Mouse (Mus musculus): ENCODE measurements at regions not wholly inside any gene's neighbourhood (a gene's known extent, or its start where the extent isn't known, plus 50 kb on each side); places are given as distances from the start of the nearest gene placed in this dataset.

- Histone ChIP-seq H3K9ac (no peak overlapping the region), H3K4me1 (no peaks in the 10 kb centered on the region), H3K4me2 (no peak overlapping the region), H3K9me3 (peaks cover 7% of the 10 kb centered on the region; the same call in 1 of the 2 replicates), H3K36me3 (no peaks in the 10 kb centered on the region), H3K27me3 (replicated peaks) (no peaks in the 10 kb centered on the region), H3K27ac (replicated peaks) (no peak overlapping the region), H3K4me3 (no peak overlapping the region)
- no peak for ATAC-seq (ENCODE audit: extremely low read depth, insufficient number of reproducible peaks, low FRiP score, low TSS enrichment)
- 82% methylated on average over 1 of the region's 1 CpGs for WGBS
Measured at GRCm38 (mm10) chr5:133746960-133747359, 352.6 kb upstream of the Castor2 start.

GRCm38 (mm10) chr5:133746411-133746810 is 353.1 kb upstream of the Castor2 start:
- ATAC-seq (ENCODE audit: extremely low read depth, insufficient number of reproducible peaks, low FRiP score, low TSS enrichment): no peak
- Histone ChIP-seq H3K27ac (replicated peaks) (no peak overlapping the region), H3K9me3 (peaks cover 7% of the 10 kb centered on the region; the same call in 1 of the 2 replicates), H3K4me2 (no peak overlapping the region), H3K4me1 (no peaks in the 10 kb centered on the region), H3K27me3 (replicated peaks) (no peaks in the 10 kb centered on the region), H3K36me3 (no peaks in the 10 kb centered on the region), H3K4me3 (no peak overlapping the region), H3K9ac (no peak overlapping the region)
- WGBS: 74% methylated on average over 10 of the region's 10 CpGs

- WGBS: 78% methylated on average over 3 of the region's 3 CpGs
Measured at GRCm38 (mm10) chr5:133744136-133744535, 355.4 kb upstream of the Castor2 start.

DNA sequence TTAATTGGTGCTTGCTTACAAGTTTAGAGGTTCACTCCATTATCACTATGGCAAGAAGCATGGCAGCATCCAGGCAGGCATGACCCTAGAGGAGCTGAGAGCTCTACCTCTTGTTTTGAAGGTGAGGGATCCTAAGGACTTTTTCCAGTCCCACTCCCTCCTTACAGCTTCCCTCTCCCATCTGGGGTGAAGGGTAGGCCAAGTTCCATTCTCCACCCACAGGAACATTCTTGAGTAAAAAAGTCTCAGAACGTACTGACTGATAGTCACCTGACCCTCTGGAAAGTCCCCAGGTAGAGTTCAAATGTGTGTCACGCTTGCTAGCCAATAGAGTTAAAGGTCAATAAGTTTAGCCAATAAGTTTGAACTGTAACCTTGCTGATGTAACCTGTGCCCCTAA is 355.9 kb upstream of the Castor2 start:
- peaks cover 7% of the 10 kb centered on the region; the same call in 1 of the 2 replicates for H3K9me3 ChIP-seq
- no peak for ATAC-seq (ENCODE audit: extremely low read depth, insufficient number of reproducible peaks, low FRiP score, low TSS enrichment)
- H3K4me1 ChIP-seq: no peaks in the 10 kb centered on the region
- 70% methylated on average over 2 of the region's 2 CpGs for WGBS
- no peak overlapping the region for H3K27ac ChIP-seq (replicated peaks)
- H3K36me3 ChIP-seq: no peaks in the 10 kb centered on the region
- H3K4me3 ChIP-seq: no peak overlapping the region
- no peak overlapping the region for H3K9ac ChIP-seq
- no peak overlapping the region for H3K4me2 ChIP-seq
- no peaks in the 10 kb centered on the region for H3K27me3 ChIP-seq (replicated peaks)

More at GRCm38 (mm10) chr5:133744136-133744535, 355.4 kb upstream of the Castor2 start:
- Histone ChIP-seq H3K36me3 (no peaks in the 10 kb centered on the region), H3K4me3 (no peak overlapping the region), H3K9ac (no peak overlapping the region), H3K27ac (replicated peaks) (no peak overlapping the region), H3K9me3 (peaks cover 7% of the 10 kb centered on the region; the same call in 1 of the 2 replicates), H3K27me3 (replicated peaks) (no peaks in the 10 kb centered on the region), H3K4me2 (no peak overlapping the region), H3K4me1 (no peaks in the 10 kb centered on the region)
- ATAC-seq (ENCODE audit: extremely low read depth, insufficient number of reproducible peaks, low FRiP score, low TSS enrichment): no peak

DNA sequence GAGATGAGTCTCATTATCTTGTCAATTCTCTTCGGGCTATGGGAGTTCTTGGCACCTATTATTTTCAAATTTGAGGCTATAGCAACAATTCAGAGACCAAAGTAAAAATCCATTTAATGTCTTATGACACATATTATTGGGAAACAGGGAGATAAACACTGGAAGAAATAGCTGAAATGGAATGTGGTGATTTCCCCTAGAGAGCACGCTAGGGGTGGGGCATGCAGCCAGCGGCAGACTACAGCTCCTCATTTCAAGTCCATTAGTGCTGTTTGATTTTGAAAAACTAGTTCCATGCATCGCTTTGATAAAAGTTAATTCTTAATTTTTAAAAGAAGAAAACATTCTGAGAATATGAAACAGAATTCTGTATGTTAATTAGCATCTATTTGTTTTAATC is 367.6 kb upstream of the Castor2 start:
- no peak overlapping the region for H3K4me3 ChIP-seq
- no peaks in the 10 kb centered on the region for H3K36me3 ChIP-seq
- WGBS: 74% methylated on average over 4 of the region's 4 CpGs
- H3K4me2 ChIP-seq: no peak overlapping the region
- ATAC-seq (ENCODE audit: extremely low read depth, insufficient number of reproducible peaks, low FRiP score, low TSS enrichment): no peak
- H3K27me3 ChIP-seq (replicated peaks): no peaks in the 10 kb centered on the region
- H3K4me1 ChIP-seq: no peaks in the 10 kb centered on the region
- H3K9me3 ChIP-seq: 0 out of 2 replicates have a peak, but pooled peaks cover 8% of the 10 kb centered on the region
- no peak overlapping the region for H3K27ac ChIP-seq (replicated peaks)
- H3K9ac ChIP-seq: no peak overlapping the region

DNA sequence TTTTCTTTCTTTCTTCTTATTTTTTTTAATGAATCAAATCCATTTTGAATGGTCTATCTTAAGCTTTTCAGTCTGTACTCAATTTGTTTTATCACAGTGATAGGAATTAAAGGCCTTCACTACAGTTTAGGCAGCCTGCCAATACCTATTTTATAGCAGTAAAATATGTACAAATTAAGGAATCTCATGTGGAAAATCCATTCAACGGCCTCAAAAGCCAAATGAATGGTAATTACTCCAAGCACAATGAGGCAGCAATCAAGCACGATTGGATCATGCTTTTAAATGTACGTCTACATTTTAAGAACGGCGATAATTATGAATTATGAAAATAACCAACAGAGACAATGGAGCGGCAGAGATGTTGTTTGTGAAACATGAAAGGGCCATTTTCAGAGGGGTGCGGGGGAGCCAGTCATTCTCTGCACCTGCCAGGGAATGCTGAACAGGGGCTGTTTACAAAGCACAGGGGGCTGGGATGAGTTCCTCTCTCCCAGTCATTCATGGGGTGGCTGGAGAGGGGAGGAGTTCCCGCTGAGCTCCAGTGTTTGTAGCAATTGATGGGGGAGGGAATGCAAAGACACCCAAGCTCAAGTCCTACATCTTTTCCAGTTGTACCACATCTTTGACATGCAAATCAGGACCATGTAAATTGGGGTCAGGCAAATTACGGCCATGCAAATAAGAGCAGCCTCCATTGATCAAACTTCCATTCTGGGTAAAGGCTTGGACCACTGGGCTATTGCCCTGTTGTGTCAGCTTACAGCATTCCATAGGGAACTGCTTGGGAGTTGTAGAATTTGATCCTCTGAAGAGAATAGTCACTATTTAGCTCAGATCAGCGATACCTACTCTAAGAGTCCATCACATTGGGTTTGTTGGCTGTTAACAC is 381.1 kb upstream of the Castor2 start:
- Histone ChIP-seq H3K4me1 (no peaks in the 10 kb centered on the region), H3K4me3 (no peak overlapping the region), H3K27ac (replicated peaks) (no peak overlapping the region), H3K27me3 (replicated peaks) (no peaks in the 10 kb centered on the region), H3K9ac (no peak overlapping the region), H3K4me2 (no peak overlapping the region), H3K36me3 (no peaks in the 10 kb centered on the region), H3K9me3 (no peaks in the 10 kb centered on the region)
- no peak for ATAC-seq (ENCODE audit: extremely low read depth, insufficient number of reproducible peaks, low FRiP score, low TSS enrichment)
- WGBS: 67% methylated on average over 10 of the region's 10 CpGs

GRCm38 (mm10) chr5:133715830-133716229 is 383.7 kb upstream of the Castor2 start:
- ATAC-seq (ENCODE audit: extremely low read depth, insufficient number of reproducible peaks, low FRiP score, low TSS enrichment): no peak
- no peak overlapping the region for H3K27ac ChIP-seq (replicated peaks)
- WGBS: 79% methylated on average over 1 of the region's 1 CpGs
- no peak overlapping the region for H3K4me3 ChIP-seq
- H3K27me3 ChIP-seq (replicated peaks): no peaks in the 10 kb centered on the region
- H3K9me3 ChIP-seq: no peaks in the 10 kb centered on the region
- no peaks in the 10 kb centered on the region for H3K36me3 ChIP-seq
- H3K4me2 ChIP-seq: no peak overlapping the region
- no peak overlapping the region for H3K9ac ChIP-seq
- no peaks in the 10 kb centered on the region for H3K4me1 ChIP-seq

DNA sequence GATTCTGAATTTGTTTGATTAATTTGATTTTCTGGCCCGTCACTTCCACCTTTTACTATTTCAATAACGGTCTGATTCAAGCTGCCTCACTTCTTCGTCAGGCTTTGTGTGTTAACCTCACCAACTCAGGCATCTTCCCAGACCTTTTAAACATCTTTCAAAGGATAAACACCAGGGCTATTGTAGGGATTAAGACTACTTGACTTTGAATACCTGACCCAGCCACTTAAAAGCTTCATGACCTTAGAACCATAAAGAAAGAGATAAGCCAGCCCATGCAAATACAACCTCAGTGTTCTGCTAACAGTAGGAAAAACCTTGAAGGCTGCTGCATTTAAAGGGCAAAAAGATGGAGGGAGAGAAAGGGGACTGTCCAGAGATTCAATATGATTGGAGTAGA is 386.9 kb upstream of the Castor2 start:
- Histone ChIP-seq H3K4me2 (no peak overlapping the region), H3K4me1 (no peaks in the 10 kb centered on the region), H3K9me3 (no peaks in the 10 kb centered on the region), H3K4me3 (no peak overlapping the region), H3K36me3 (no peaks in the 10 kb centered on the region), H3K9ac (no peak overlapping the region), H3K27ac (replicated peaks) (no peak overlapping the region), H3K27me3 (replicated peaks) (no peaks in the 10 kb centered on the region)
- WGBS: 76% methylated on average over 3 of the region's 3 CpGs
- ATAC-seq (ENCODE audit: extremely low read depth, insufficient number of reproducible peaks, low FRiP score, low TSS enrichment): no peak

DNA sequence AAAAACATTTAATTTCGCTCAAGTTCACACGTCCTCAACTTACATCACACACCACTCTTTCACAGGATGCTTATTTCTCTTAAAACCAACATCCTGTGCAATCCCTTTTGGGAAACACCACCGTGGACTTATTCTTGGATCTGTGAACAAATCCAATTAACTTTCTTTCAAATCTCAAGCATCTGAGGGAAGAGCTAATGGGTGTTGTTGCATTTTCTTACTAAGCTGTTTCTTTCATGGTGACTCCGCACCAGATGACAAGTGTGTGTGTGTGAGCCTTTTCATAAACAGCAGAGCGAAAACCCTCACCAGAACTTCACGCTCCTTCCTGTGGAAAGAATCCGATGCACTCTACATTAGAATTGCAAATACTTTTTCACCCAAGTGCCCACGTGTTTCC is 390.6 kb upstream of the Castor2 start:
- no peak for ATAC-seq (ENCODE audit: extremely low read depth, insufficient number of reproducible peaks, low FRiP score, low TSS enrichment)
- H3K9me3 ChIP-seq: 0 out of 2 replicates have a peak, but pooled peaks cover 3% of the 10 kb centered on the region
- H3K36me3 ChIP-seq: no peaks in the 10 kb centered on the region
- no peak overlapping the region for H3K4me3 ChIP-seq
- H3K4me2 ChIP-seq: no peak overlapping the region
- no peak overlapping the region for H3K27ac ChIP-seq (replicated peaks)
- no peak overlapping the region for H3K9ac ChIP-seq
- H3K27me3 ChIP-seq (replicated peaks): no peaks in the 10 kb centered on the region
- 72% methylated on average over 8 of the region's 8 CpGs for WGBS
- no peaks in the 10 kb centered on the region for H3K4me1 ChIP-seq

GRCm38 (mm10) chr5:133686206-133686605 is 413.3 kb upstream of the Castor2 start:
- Histone ChIP-seq H3K27me3 (replicated peaks) (no peaks in the 10 kb centered on the region), H3K27ac (replicated peaks) (no peak overlapping the region), H3K36me3 (no peaks in the 10 kb centered on the region), H3K4me3 (no peak overlapping the region), H3K9me3 (no peaks in the 10 kb centered on the region), H3K4me2 (no peak overlapping the region), H3K4me1 (no peaks in the 10 kb centered on the region), H3K9ac (no peak overlapping the region)
- no peak for ATAC-seq (ENCODE audit: extremely low read depth, insufficient number of reproducible peaks, low FRiP score, low TSS enrichment)
- WGBS: 86% methylated on average over 2 of the region's 2 CpGs

DNA sequence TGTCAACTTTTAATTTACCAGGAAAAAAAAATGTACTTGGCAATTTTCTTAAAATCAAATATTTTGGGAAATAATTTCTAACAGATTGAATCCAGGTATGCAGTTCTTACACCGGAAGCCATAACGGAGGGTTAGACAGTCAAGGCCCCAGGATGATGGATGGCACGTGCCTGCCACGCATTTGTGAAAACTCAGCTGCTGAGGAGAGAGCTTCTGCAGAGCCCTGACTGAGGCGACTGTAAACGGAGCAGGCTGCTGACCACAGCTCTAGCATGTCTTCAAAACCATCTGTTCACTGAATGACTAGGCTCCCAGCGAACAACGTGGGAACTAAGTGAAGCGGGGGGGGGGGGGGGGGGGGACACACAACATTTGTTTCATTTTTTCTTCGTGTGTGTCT is 416.5 kb upstream of the Castor2 start:
- WGBS: 49% methylated on average over 10 of the region's 10 CpGs
- Histone ChIP-seq H3K27me3 (replicated peaks) (no peaks in the 10 kb centered on the region), H3K4me2 (no peak overlapping the region), H3K9me3 (no peaks in the 10 kb centered on the region), H3K36me3 (no peaks in the 10 kb centered on the region), H3K9ac (no peak overlapping the region), H3K27ac (replicated peaks) (no peak overlapping the region), H3K4me1 (no peaks in the 10 kb centered on the region), H3K4me3 (no peak overlapping the region)
- no peak for ATAC-seq (ENCODE audit: extremely low read depth, insufficient number of reproducible peaks, low FRiP score, low TSS enrichment)

Data from heart, embryonic 13.5 days (tissue).